Comparison of ENCODE assay signal across 8 mouse cellular contexts in genomic region chr10:75062621-75063020, GRCm38 (mm10). TPM values are rescaled to one million over a fixed set of nuclear protein-coding genes. Genes with fewer than 3 reads are reported as not detected.
DNase-seq lines count a peak whose midpoint lies in the region; ATAC-seq and TF ChIP-seq lines count a peak whose summit lies in the region.

No protein-coding gene starts in this region.

- H3K4me3 ChIP-seq in layer of hippocampus, adult 2 months, result peak overlapping the region; percentile 85
- peak overlapping the region; percentile 86 for H3K4me3 ChIP-seq in embryonic facial prominence, embryonic 14.5 days (ENCODE audit: low read depth, low read length)
- peak overlapping the region; percentile 79 for H3K4me3 ChIP-seq in intestine, embryonic 14.5 days (ENCODE audit: low read depth, low read length)

- peak; percentile 19; the same call in 1 of the 2 replicates for ATAC-seq in embryonic facial prominence, embryonic 14.5 days (ENCODE audit: low read depth)
- ATAC-seq in intestine, embryonic 14.5 days (replicated peaks; ENCODE audit: low FRiP score, low TSS enrichment, low read depth), result no peak

- H3K9me3 ChIP-seq in embryonic facial prominence, embryonic 14.5 days (ENCODE audit: control insufficient read depth, low read length), result no peaks in the 10 kb centered on the region
- H3K9me3 ChIP-seq in intestine, embryonic 14.5 days (ENCODE audit: control insufficient read depth, low read length), result no peaks in the 10 kb centered on the region

- H3K36me3 ChIP-seq in embryonic facial prominence, embryonic 14.5 days (ENCODE audit: control insufficient read depth, insufficient read depth, low read length), result 0 out of 2 replicates have a peak, but pooled peaks cover 14% of the 10 kb centered on the region
- no peaks in the 10 kb centered on the region; the same call in 1 of the 2 replicates for H3K36me3 ChIP-seq in intestine, embryonic 14.5 days (ENCODE audit: control insufficient read depth, insufficient read depth, low read length)

- peaks cover 41% of the 10 kb centered on the region for H3K4me1 ChIP-seq in embryonic facial prominence, embryonic 14.5 days (ENCODE audit: control insufficient read depth, insufficient read depth, low read length)
- H3K4me1 ChIP-seq in intestine, embryonic 14.5 days (replicated peaks; ENCODE audit: control insufficient read depth, insufficient read depth, low read length), result peaks cover 41% of the 10 kb centered on the region

- DNase-seq in layer of hippocampus, adult 2 months (ENCODE audit: low spot score in 2 of 2), result no peak
- DNase-seq in layer of hippocampus, adult 18-20 months (ENCODE audit: low spot score in 2 of 2), result no peak
- peak; percentile 62 for DNase-seq in embryonic facial prominence, embryonic 14.5 days (ENCODE audit: low spot score)
- no peak for DNase-seq in intestine, embryonic 14.5 days (ENCODE audit: low spot score)
- peak; percentile 29 for DNase-seq in naive thymus-derived CD4-positive, alpha-beta T cell, adult 2 months (ENCODE audit: low read depth)
- no peak for DNase-seq in right cerebral cortex, adult 2 months (ENCODE audit: low spot score in 2 of 2)
- DNase-seq in adrenal gland, postnatal 4 days (ENCODE audit: low spot score in 2 of 2), result no peak
- DNase-seq in left cerebral cortex, postnatal 4 days, result no peak

- peak overlapping the region; percentile 90 for H3K4me2 ChIP-seq in embryonic facial prominence, embryonic 14.5 days (ENCODE audit: low read depth, low read length)
- peak overlapping the region; percentile 60 for H3K4me2 ChIP-seq in intestine, embryonic 14.5 days (ENCODE audit: low read length)

- no peaks in the 10 kb centered on the region for H3K27me3 ChIP-seq in embryonic facial prominence, embryonic 14.5 days (replicated peaks; ENCODE audit: control insufficient read depth, insufficient read depth, low read length)
- no peaks in the 10 kb centered on the region for H3K27me3 ChIP-seq in intestine, embryonic 14.5 days (replicated peaks; ENCODE audit: control insufficient read depth, insufficient read depth, low read length)

- WGBS in embryonic facial prominence, embryonic 14.5 days, result 26% methylated on average over 6 of the region's 6 CpGs
- WGBS in intestine, embryonic 14.5 days, result 36% methylated on average over 6 of the region's 6 CpGs

- no peak for TF ChIP-seq CTCF in layer of hippocampus, adult 2 months (conservative IDR thresholded peaks at IDR 0.05)

- peak overlapping the region; percentile 90; the same call in 1 of the 2 replicates for H3K27ac ChIP-seq in layer of hippocampus, adult 2 months
- no peak overlapping the region for H3K27ac ChIP-seq in embryonic facial prominence, embryonic 14.5 days (replicated peaks; ENCODE audit: low read depth, low read length)
- no peak overlapping the region for H3K27ac ChIP-seq in intestine, embryonic 14.5 days (ENCODE audit: low read depth)

- intact Hi-C loops in left cerebral cortex, postnatal 4 days (cut with DNase I), result no loop called here

- H3K9ac ChIP-seq in embryonic facial prominence, embryonic 14.5 days (ENCODE audit: low read depth, low read length), result peak overlapping the region; percentile 82; the same call in 1 of the 2 replicates
- H3K9ac ChIP-seq in intestine, embryonic 14.5 days (ENCODE audit: low read length), result no peak overlapping the region

RNA-seq across cellular contexts. Expression of gene Bcr, which starts 2.2 kb away (rescaled TPM):
- total RNA-seq in layer of hippocampus, adult 2 months (2021), result 100 to 1,000 TPM; 116 to 124 TPM
- total RNA-seq in layer of hippocampus, adult 18-20 months (2021), result 100 to 1,000 TPM; 132 to 133 TPM
- 6.7 and 8.1 TPM in 2 replicates for polyA plus RNA-seq in embryonic facial prominence, embryonic 14.5 days (2014; fragmentation: Nextera tagmentation; extraction: Ambion mirVana)
- polyA plus RNA-seq in intestine, embryonic 14.5 days (2014; fragmentation: Nextera tagmentation; extraction: Ambion mirVana), result 11.3 and 14.4 TPM in 2 replicates
- total RNA-seq in adrenal gland, postnatal 4 days (2021), result 10 to 100 TPM; 28.2 to 31.7 TPM
- total RNA-seq in left cerebral cortex, postnatal 4 days (2021), result 10 to 100 TPM; 91.0 to 94.5 TPM

RNA-seq across cellular contexts. Expression of gene Rab36, which starts 25.8 kb away (rescaled TPM):
- total RNA-seq in layer of hippocampus, adult 2 months (2021), result 10 to 100 TPM; 33.6 to 34.6 TPM
- 10 to 100 TPM; 28.6 to 30.5 TPM for total RNA-seq in layer of hippocampus, adult 18-20 months (2021)
- polyA plus RNA-seq in embryonic facial prominence, embryonic 14.5 days (2014; fragmentation: Nextera tagmentation; extraction: Ambion mirVana), result 6.7 and 8.7 TPM in 2 replicates
- polyA plus RNA-seq in intestine, embryonic 14.5 days (2014; fragmentation: Nextera tagmentation; extraction: Ambion mirVana), result 8.2 and 8.9 TPM in 2 replicates
- 10 to 100 TPM; 23.7 to 23.9 TPM for total RNA-seq in adrenal gland, postnatal 4 days (2021)
- total RNA-seq in left cerebral cortex, postnatal 4 days (2021), result 10 to 100 TPM; 35.5 to 36.1 TPM

RNA-seq across cellular contexts. Expression of gene Rsph14, which starts 30.2 kb away (rescaled TPM):
- total RNA-seq in layer of hippocampus, adult 2 months (2021), result under 1 TPM; 0.34 to 1.00 TPM
- under 1 TPM; 0.68 to 0.87 TPM for total RNA-seq in layer of hippocampus, adult 18-20 months (2021)
- 0.39 and 2.4 TPM in 2 replicates for polyA plus RNA-seq in embryonic facial prominence, embryonic 14.5 days (2014; fragmentation: Nextera tagmentation; extraction: Ambion mirVana)
- polyA plus RNA-seq in intestine, embryonic 14.5 days (2014; fragmentation: Nextera tagmentation; extraction: Ambion mirVana), result not detected in 2 replicates
- total RNA-seq in adrenal gland, postnatal 4 days (2021), result under 1 TPM; 0.25 to 0.34 TPM
- under 1 TPM; 0.70 to 0.81 TPM for total RNA-seq in left cerebral cortex, postnatal 4 days (2021)

Comparison
In these comparisons a context has a peak if more than half of its experiments do, and no peak if none do; other contexts are left out.
1. DNase-seq: peak in embryonic facial prominence, embryonic 14.5 days (single experiment) and naive thymus-derived CD4-positive, alpha-beta T cell, adult 2 months (single experiment); none in layer of hippocampus, adult 2 months (0 of 2), layer of hippocampus, adult 18-20 months (0 of 2), intestine, embryonic 14.5 days (single experiment), right cerebral cortex, adult 2 months (0 of 2), adrenal gland, postnatal 4 days (0 of 2) and left cerebral cortex, postnatal 4 days (single experiment).
2. Peak in every context shown above with its lines, with median percentiles within 50 percentile points of each other: H3K4me3 ChIP-seq.